Mouse (Mus musculus): ENCODE data around the gene 1500011B03Rik.

GRCm38 (mm10) chr5:114776174-114776573, 47.1 kb downstream of the 1500011B03Rik start:
- TF ChIP-seq GATA1 (IDR thresholded peaks at IDR 0.05; ENCODE audit: borderline replicate concordance, low read length) (no peak), FLI1 (IDR thresholded peaks at IDR 0.05; ENCODE audit: low read length) (no peak)
